Mouse (Mus musculus) embryo, embryonic 9.5 days (tissue): Measurements from ENCODE around the gene Igfbp7.

Experiments used
- DNase-seq: peaks from one replicate; pipeline ENCODE4 v3.0.0-alpha.2; 2017; ENCODE audit errors: extremely low spot score

Gene Igfbp7

GRCm38 (mm10) chr5:77351691-77352090 is 56.1 kb downstream of the Igfbp7 start:
- DNase-seq = no peak

- no peak for DNase-seq
Observed at GRCm38 (mm10) chr5:77349971-77350658, 57.7 kb downstream of the Igfbp7 start.

- DNase-seq = no peak
Observed at GRCm38 (mm10) chr5:77348901-77349300, 58.9 kb downstream of the Igfbp7 start.

GRCm38 (mm10) chr5:77340033-77340432 is 67.8 kb downstream of the Igfbp7 start:
- no peak for DNase-seq

GRCm38 (mm10) chr5:77330154-77330553 is 77.7 kb downstream of the Igfbp7 start:
- DNase-seq = no peak

- no peak for DNase-seq
Observed at GRCm38 (mm10) chr5:77324936-77325335, 82.9 kb downstream of the Igfbp7 start.

- no peak for DNase-seq
Observed at GRCm38 (mm10) chr5:77314986-77315385, 92.9 kb downstream of the Igfbp7 start.

- DNase-seq = no peak
Observed at GRCm38 (mm10) chr5:77314206-77314605, 93.6 kb downstream of the Igfbp7 start.

- DNase-seq = peak; percentile 99
Observed at GRCm38 (mm10) chr5:77309924-77310772, 97.7 kb downstream of the Igfbp7 start, which contains the start of the genes Noa1 and Polr2b. TSS of gene Noa1 (minus strand) at chr5:77310084. TSS of gene Polr2b (plus strand) at chr5:77310147.

- peak; percentile 28 for DNase-seq
Observed at GRCm38 (mm10) chr5:77309051-77309906, 98.6 kb downstream of the Igfbp7 start.

GRCm38 (mm10) chr5:77307821-77308553 is 99.9 kb downstream of the Igfbp7 start:
- no peak for DNase-seq

GRCm38 (mm10) chr5:77301296-77301903 is 106.4 kb downstream of the Igfbp7 start:
- DNase-seq = no peak

GRCm38 (mm10) chr5:77299486-77299885 is 108.4 kb downstream of the Igfbp7 start:
- no peak for DNase-seq
